ENCODE assay signal across 11 mouse cellular contexts in genomic region chr5:18023347-18023746, GRCm38 (mm10).
DNase-seq lines count a peak whose midpoint lies in the region; ATAC-seq lines count a peak whose summit lies in the region.
"Had no signal": no experiment of that assay in that cellular context is flagged by ENCODE, and none has a peak within 500 bp of the region (broad histone marks: within the 10 kb centered on the region; RNA-seq: fewer than 3 reads in every experiment).

No protein-coding gene starts in this region.

- no peak overlapping the region for H3K4me2 ChIP-seq in embryonic facial prominence, embryonic 11.5 days (ENCODE audit: low read depth, low read length)
- no peak overlapping the region for H3K4me2 ChIP-seq in kidney, embryonic 14.5 days (replicated peaks; ENCODE audit: low read depth, low read length)
- H3K4me2 ChIP-seq in embryonic facial prominence, embryonic 14.5 days (ENCODE audit: low read depth, low read length): no peak overlapping the region

- no peaks in the 10 kb centered on the region for H3K9me3 ChIP-seq in embryonic facial prominence, embryonic 11.5 days (replicated peaks; ENCODE audit: control insufficient read depth, low read length)
- H3K9me3 ChIP-seq in embryonic facial prominence, embryonic 10.5 days: no peaks in the 10 kb centered on the region
- no peaks in the 10 kb centered on the region for H3K9me3 ChIP-seq in kidney, embryonic 14.5 days (ENCODE audit: control insufficient read depth, low read length)
- H3K9me3 ChIP-seq in embryonic facial prominence, embryonic 14.5 days (ENCODE audit: control insufficient read depth, low read length): no peaks in the 10 kb centered on the region
- H3K9me3 ChIP-seq: megakaryocyte, embryonic 14.5 days had no signal

- H3K27ac ChIP-seq in embryonic facial prominence, embryonic 11.5 days (replicated peaks; ENCODE audit: low read depth, low read length): no peak overlapping the region
- no peak overlapping the region for H3K27ac ChIP-seq in embryonic facial prominence, embryonic 10.5 days (replicated peaks)
- no peak overlapping the region for H3K27ac ChIP-seq in kidney, embryonic 14.5 days (ENCODE audit: low read depth, low read length)
- H3K27ac ChIP-seq in embryonic facial prominence, embryonic 14.5 days (replicated peaks; ENCODE audit: low read depth, low read length): no peak overlapping the region

- H3K9ac ChIP-seq in embryonic facial prominence, embryonic 11.5 days (replicated peaks; ENCODE audit: low read length): no peak overlapping the region
- H3K9ac ChIP-seq in kidney, embryonic 14.5 days (ENCODE audit: low read depth, low read length): no peak overlapping the region
- H3K9ac ChIP-seq in embryonic facial prominence, embryonic 14.5 days (ENCODE audit: low read depth, low read length): no peak overlapping the region

- H3K36me3 ChIP-seq in embryonic facial prominence, embryonic 11.5 days (replicated peaks; ENCODE audit: control insufficient read depth, insufficient read depth, low read depth, low read length): no peaks in the 10 kb centered on the region
- no peaks in the 10 kb centered on the region for H3K36me3 ChIP-seq in embryonic facial prominence, embryonic 10.5 days (replicated peaks)
- H3K36me3 ChIP-seq in kidney, embryonic 14.5 days (ENCODE audit: control insufficient read depth, insufficient read depth, low read length): no peaks in the 10 kb centered on the region
- H3K36me3 ChIP-seq in embryonic facial prominence, embryonic 14.5 days (ENCODE audit: control insufficient read depth, insufficient read depth, low read length): no peaks in the 10 kb centered on the region

- no peaks in the 10 kb centered on the region for H3K27me3 ChIP-seq in embryonic facial prominence, embryonic 11.5 days (ENCODE audit: control insufficient read depth, insufficient read depth, low read length)
- H3K27me3 ChIP-seq in embryonic facial prominence, embryonic 10.5 days (replicated peaks; ENCODE audit: low read depth, poor library complexity, severe bottlenecking): no peaks in the 10 kb centered on the region
- H3K27me3 ChIP-seq in kidney, embryonic 14.5 days (ENCODE audit: control insufficient read depth, insufficient read depth, low read length): no peaks in the 10 kb centered on the region
- H3K27me3 ChIP-seq in embryonic facial prominence, embryonic 14.5 days (replicated peaks; ENCODE audit: control insufficient read depth, insufficient read depth, low read length): no peaks in the 10 kb centered on the region
- H3K27me3 ChIP-seq: megakaryocyte, embryonic 14.5 days had no signal

- no peak overlapping the region for H3K4me3 ChIP-seq in embryonic facial prominence, embryonic 11.5 days (ENCODE audit: low read depth, low read length)
- H3K4me3 ChIP-seq in embryonic facial prominence, embryonic 10.5 days: no peak overlapping the region
- H3K4me3 ChIP-seq in kidney, embryonic 14.5 days (ENCODE audit: low read length): no peak overlapping the region
- H3K4me3 ChIP-seq in embryonic facial prominence, embryonic 14.5 days (ENCODE audit: low read depth, low read length): no peak overlapping the region
- H3K4me3 ChIP-seq: megakaryocyte, embryonic 14.5 days had no signal

- ATAC-seq in embryonic facial prominence, embryonic 11.5 days (replicated peaks; ENCODE audit: insufficient number of reproducible peaks, low FRiP score, low TSS enrichment, low read depth): no peak
- no peak for ATAC-seq in kidney, embryonic 14.5 days (ENCODE audit: low FRiP score, low TSS enrichment)
- ATAC-seq in embryonic facial prominence, embryonic 14.5 days (ENCODE audit: low read depth): no peak
- ATAC-seq in megakaryocyte-erythroid progenitor cell, adult 5-6 weeks (replicated peaks; ENCODE audit: low FRiP score, low TSS enrichment, poor library complexity, severe bottlenecking): no peak
- ATAC-seq: CD4-positive, CD25-positive, alpha-beta regulatory T cell, adult 4 months had no signal

- no peaks in the 10 kb centered on the region for H3K4me1 ChIP-seq in embryonic facial prominence, embryonic 11.5 days (ENCODE audit: control insufficient read depth, insufficient read depth, low read length)
- no peaks in the 10 kb centered on the region for H3K4me1 ChIP-seq in embryonic facial prominence, embryonic 10.5 days
- no peaks in the 10 kb centered on the region for H3K4me1 ChIP-seq in kidney, embryonic 14.5 days (ENCODE audit: control insufficient read depth, insufficient read depth, low read length)
- H3K4me1 ChIP-seq in embryonic facial prominence, embryonic 14.5 days (ENCODE audit: control insufficient read depth, insufficient read depth, low read length): no peaks in the 10 kb centered on the region
- H3K4me1 ChIP-seq: megakaryocyte, embryonic 14.5 days had no signal

- DNase-seq in embryonic facial prominence, embryonic 11.5 days (ENCODE audit: low spot score): peak; percentile 22
- DNase-seq in embryonic facial prominence, embryonic 10.5 days (ENCODE audit: low spot score): no peak
- DNase-seq in kidney, postnatal 10 days: peak; percentile 27
- peak; percentile 62 for DNase-seq in 416B (ENCODE audit: low read depth)
- DNase-seq in embryonic facial prominence, embryonic 14.5 days (ENCODE audit: low spot score): peak; percentile 30
- no peak for DNase-seq in ovary, postnatal 36 days (ENCODE audit: low spot score)
- DNase-seq: cerebellum, postnatal 25 days had no signal

Comparison
In these comparisons a context has a peak if more than half of its experiments do, and no peak if none do; other contexts are left out.
1. DNase-seq: peak in embryonic facial prominence, embryonic 11.5 days (single experiment), kidney, postnatal 10 days (single experiment), 416B (single experiment) and embryonic facial prominence, embryonic 14.5 days (single experiment); none in embryonic facial prominence, embryonic 10.5 days (single experiment) and ovary, postnatal 36 days (single experiment).